Comparison of ENCODE assay signal across 13 mouse cellular contexts in the genomic region with DNA sequence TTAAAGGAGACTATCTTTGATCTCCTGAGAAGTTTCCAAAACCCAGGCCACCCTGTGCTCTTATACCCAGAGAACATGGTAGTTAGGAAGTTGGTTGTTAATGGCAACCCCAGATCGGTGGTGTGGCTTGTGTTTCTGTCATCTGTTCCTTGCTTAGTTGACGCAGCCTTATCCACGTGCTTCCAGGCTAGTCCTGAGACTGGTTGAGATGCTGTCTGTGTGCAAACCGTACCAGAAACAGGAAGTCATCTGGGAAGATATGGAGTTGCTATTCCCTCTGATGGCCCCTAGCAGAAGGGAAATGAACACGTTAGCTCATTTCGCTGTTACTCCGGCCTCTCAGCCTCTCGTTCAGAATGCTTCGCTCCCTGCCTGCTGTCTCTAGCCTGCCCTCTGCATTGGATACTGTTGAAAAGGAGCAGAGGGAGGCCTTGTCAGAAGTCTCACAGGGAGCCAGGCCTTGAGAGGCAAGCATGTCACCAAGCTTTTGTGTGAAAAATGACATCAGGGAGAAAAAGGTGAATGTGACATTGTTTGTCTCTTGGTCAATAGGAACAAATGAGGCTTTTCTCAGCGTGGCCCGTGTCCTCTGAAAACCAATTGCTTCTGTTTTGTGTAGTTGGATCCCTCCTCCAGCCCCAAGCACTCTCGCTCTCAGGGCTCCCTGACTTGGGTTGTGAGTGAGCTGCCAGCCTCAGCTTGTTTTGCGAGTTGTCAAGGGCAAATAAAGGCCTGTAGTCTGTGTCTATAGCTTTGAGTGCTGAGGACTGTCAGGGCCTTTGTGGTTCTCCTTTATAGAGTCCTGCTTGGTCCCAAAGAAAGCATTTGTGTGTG.
DNase-seq lines count a peak whose midpoint lies in the region; ATAC-seq and TF ChIP-seq lines count a peak whose summit lies in the region.
"Had no signal": no experiment of that assay in that cellular context is flagged by ENCODE, and none has a peak within 500 bp of the region (broad histone marks: within the 10 kb centered on the region; RNA-seq: fewer than 3 reads in every experiment).

No protein-coding gene starts in this region.

- no peak overlapping the region for H3K4me3 ChIP-seq in forebrain, postnatal 0 days (ENCODE audit: low read depth, low read length)
- no peak overlapping the region for H3K4me3 ChIP-seq in neural tube, embryonic 13.5 days
- no peak overlapping the region for H3K4me3 ChIP-seq in kidney, embryonic 16.5 days (ENCODE audit: low read length)
- no peak overlapping the region for H3K4me3 ChIP-seq in lung, postnatal 0 days (ENCODE audit: low read depth, low read length)
- H3K4me3 ChIP-seq: lung, embryonic 15.5 days had no signal

- TF ChIP-seq CTCF in forebrain, postnatal 0 days (IDR thresholded peaks at IDR 0.05; ENCODE audit: low read depth) = no peak
- no peak for TF ChIP-seq CTCF in lung, postnatal 0 days (IDR thresholded peaks at IDR 0.05)

- H3K4me1 ChIP-seq in forebrain, postnatal 0 days (ENCODE audit: insufficient read depth) = peaks cover 24% of the 10 kb centered on the region
- peaks cover 69% of the 10 kb centered on the region for H3K4me1 ChIP-seq in neural tube, embryonic 13.5 days (replicated peaks)
- H3K4me1 ChIP-seq in kidney, embryonic 16.5 days (ENCODE audit: insufficient read depth, low read length) = 0 out of 2 replicates have a peak, but pooled peaks cover 6% of the 10 kb centered on the region
- no peaks in the 10 kb centered on the region for H3K4me1 ChIP-seq in lung, postnatal 0 days (ENCODE audit: insufficient read depth, low read depth, low read length)

- no peaks in the 10 kb centered on the region for H3K27me3 ChIP-seq in forebrain, postnatal 0 days (ENCODE audit: insufficient read depth, low read length)
- H3K27me3 ChIP-seq in neural tube, embryonic 13.5 days = no peaks in the 10 kb centered on the region
- H3K27me3 ChIP-seq in kidney, embryonic 16.5 days (ENCODE audit: insufficient read depth, low read length) = no peaks in the 10 kb centered on the region
- H3K27me3 ChIP-seq in lung, postnatal 0 days (replicated peaks; ENCODE audit: insufficient read depth, low read length) = no peaks in the 10 kb centered on the region
- H3K27me3 ChIP-seq: lung, embryonic 15.5 days had no signal

- peak overlapping the region; percentile 86 for H3K27ac ChIP-seq in forebrain, postnatal 0 days (ENCODE audit: low read depth, low read length)
- H3K27ac ChIP-seq in neural tube, embryonic 13.5 days (replicated peaks) = peak overlapping the region; percentile 93
- no peak overlapping the region for H3K27ac ChIP-seq in kidney, embryonic 16.5 days (ENCODE audit: low read length)
- H3K27ac ChIP-seq in lung, postnatal 0 days (ENCODE audit: low read length) = no peak overlapping the region
- H3K27ac ChIP-seq: kidney, postnatal 0 days; lung, embryonic 15.5 days had no signal

- no peak overlapping the region for H3K4me2 ChIP-seq in forebrain, postnatal 0 days (ENCODE audit: low read depth)
- H3K4me2 ChIP-seq in neural tube, embryonic 13.5 days = no peak overlapping the region
- H3K4me2 ChIP-seq in kidney, embryonic 16.5 days (replicated peaks; ENCODE audit: low read depth, low read length) = no peak overlapping the region
- no peak overlapping the region for H3K4me2 ChIP-seq in lung, postnatal 0 days (replicated peaks; ENCODE audit: low read depth, low read length)
- H3K4me2 ChIP-seq: lung, embryonic 15.5 days had no signal

- H3K9ac ChIP-seq in forebrain, postnatal 0 days = no peak overlapping the region
- peak overlapping the region; percentile 28 for H3K9ac ChIP-seq in neural tube, embryonic 13.5 days
- H3K9ac ChIP-seq in kidney, embryonic 16.5 days (replicated peaks; ENCODE audit: low read length) = no peak overlapping the region
- H3K9ac ChIP-seq in lung, postnatal 0 days (replicated peaks; ENCODE audit: low read depth) = no peak overlapping the region
- H3K9ac ChIP-seq: lung, embryonic 15.5 days had no signal

- peak; percentile 61 for ATAC-seq in forebrain, postnatal 0 days
- peak; percentile 37 for ATAC-seq in neural tube, embryonic 13.5 days (ENCODE audit: low read depth)
- no peak for ATAC-seq in kidney, embryonic 16.5 days (ENCODE audit: low FRiP score, low TSS enrichment)
- ATAC-seq in lung, postnatal 0 days = no peak
- ATAC-seq: activated CD4-positive, CD25-positive, alpha-beta regulatory T cell, adult 4 months had no signal

- H3K36me3 ChIP-seq in forebrain, postnatal 0 days (ENCODE audit: insufficient read depth) = no peaks in the 10 kb centered on the region
- H3K36me3 ChIP-seq in neural tube, embryonic 13.5 days = no peaks in the 10 kb centered on the region
- H3K36me3 ChIP-seq in kidney, embryonic 16.5 days (ENCODE audit: insufficient read depth, low read length) = no peaks in the 10 kb centered on the region
- no peaks in the 10 kb centered on the region for H3K36me3 ChIP-seq in lung, postnatal 0 days (ENCODE audit: insufficient read depth, low read length)
- H3K36me3 ChIP-seq: lung, embryonic 15.5 days had no signal

- TF ChIP-seq EP300 in lung, postnatal 0 days (IDR thresholded peaks at IDR 0.05) = no peak

- DNase-seq in layer of hippocampus, adult 11-12 months (ENCODE audit: low spot score) = peak; percentile 31
- no peak for DNase-seq in layer of hippocampus, adult 9-10 months (ENCODE audit: low spot score)
- DNase-seq in forebrain, postnatal 0 days = peak; percentile 73
- peak; percentile 31 to 51 for DNase-seq in layer of hippocampus, postnatal 14 days (ENCODE audit: low spot score in 2 of 2)
- no peak for DNase-seq in cerebellum, postnatal 10 days
- no peak for DNase-seq in lung, postnatal 0 days (ENCODE audit: low spot score)
- DNase-seq: heart, postnatal 14 days; thymus, postnatal 14 days had no signal

- H3K9me3 ChIP-seq in forebrain, postnatal 0 days (ENCODE audit: low read length) = no peaks in the 10 kb centered on the region
- H3K9me3 ChIP-seq in neural tube, embryonic 13.5 days = no peaks in the 10 kb centered on the region
- H3K9me3 ChIP-seq in kidney, embryonic 16.5 days (ENCODE audit: low read length) = no peaks in the 10 kb centered on the region
- no peaks in the 10 kb centered on the region for H3K9me3 ChIP-seq in lung, postnatal 0 days (ENCODE audit: low read length)
- H3K9me3 ChIP-seq: lung, embryonic 15.5 days had no signal

- 12% methylated on average over 13 of the region's 13 CpGs for WGBS in forebrain, postnatal 0 days
- 19% methylated on average over 13 of the region's 13 CpGs for WGBS in neural tube, embryonic 13.5 days
- WGBS in kidney, embryonic 16.5 days = 62% methylated on average over 13 of the region's 13 CpGs
- 47% methylated on average over 13 of the region's 13 CpGs for WGBS in lung, postnatal 0 days

Comparison
In these comparisons a context has a peak if more than half of its experiments do, and no peak if none do; other contexts are left out.
1. DNase-seq: peak in layer of hippocampus, adult 11-12 months (single experiment), forebrain, postnatal 0 days (single experiment) and layer of hippocampus, postnatal 14 days (2 of 2); none in layer of hippocampus, adult 9-10 months (single experiment), cerebellum, postnatal 10 days (0 of 2) and lung, postnatal 0 days (single experiment).
2. ATAC-seq: peak in forebrain, postnatal 0 days (single experiment) and neural tube, embryonic 13.5 days (single experiment); none in kidney, embryonic 16.5 days (single experiment) and lung, postnatal 0 days (single experiment).
3. H3K27ac ChIP-seq: peak in forebrain, postnatal 0 days (single experiment) and neural tube, embryonic 13.5 days (single experiment); none in kidney, embryonic 16.5 days (single experiment) and lung, postnatal 0 days (single experiment).